Mouse (Mus musculus) adrenal gland, adult 8-10 months (tissue): Measurements from ENCODE around the gene Fam205a4. TPM values are rescaled to one million over a fixed set of nuclear protein-coding genes. Genes with fewer than 3 reads are reported as not detected.
"Not testable (repeated sequence)": the region's sequence is repeated elsewhere in the genome, so short reads cannot be mapped to it uniquely, and the experiment has no call there.

Experiments used
- DNase-seq: peaks from one replicate; pipeline ENCODE4 v3.0.0; 2022
- total RNA-seq, 4 experiments: library from RNA; stranded (reverse); gene quantifications; 2 replicates each; pipeline ENCODE4 v1.2.4; 2022

Gene Fam205a4
- 1 to 10 TPM in 3 of 4 experiments, under 1 TPM in 1; 0.99 to 2.8 (median 1.6) TPM for total RNA-seq

DNA sequence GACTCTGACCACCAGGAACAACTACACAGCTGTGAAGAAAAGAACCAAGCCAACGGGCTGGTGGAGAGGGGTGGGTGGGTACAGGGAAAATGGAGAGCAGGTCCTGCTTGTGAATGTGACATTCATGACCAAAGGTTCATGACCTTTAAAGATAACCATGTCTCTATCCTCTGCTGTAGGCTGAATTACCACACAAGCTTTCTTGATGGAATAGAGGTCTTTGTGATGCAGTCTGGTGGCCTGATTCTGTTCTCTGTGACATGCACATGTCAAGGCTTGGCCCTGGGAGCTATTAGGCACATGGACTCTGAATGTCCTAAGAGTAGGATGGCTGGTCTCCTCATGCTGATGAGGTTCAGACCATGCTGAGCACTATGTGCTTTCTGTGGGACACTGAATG lies at the start of gene Fam205a4:
Fam205a4 (plus strand) TSS at position 301 of the 400 bp plus-strand sequence.
- not testable (repeated sequence) for DNase-seq

DNA sequence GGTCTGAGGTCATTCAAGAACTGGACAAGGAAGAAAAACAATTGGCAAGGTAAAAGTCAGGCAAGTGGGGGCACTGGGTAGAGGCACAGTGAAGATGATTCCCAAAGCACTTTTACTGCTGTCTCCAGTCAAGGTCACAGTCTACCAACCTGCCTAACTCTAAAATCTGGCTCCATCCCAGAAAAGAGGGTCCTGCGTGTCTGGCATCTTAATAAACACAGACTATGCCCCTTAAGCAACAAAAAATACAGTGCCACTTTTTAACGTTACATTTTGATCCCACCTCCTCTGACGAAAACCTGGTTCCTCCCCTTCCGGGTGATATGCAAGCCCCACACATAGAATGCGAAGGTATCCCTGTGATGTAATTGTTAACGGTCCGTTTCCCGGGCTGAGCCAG lies 24.6 kb upstream of the Fam205a4 start, which contains the start of gene Gm20878:
Gm20878 (plus strand) TSS at position 301 of the 400 bp plus-strand sequence.
- not testable (repeated sequence) for DNase-seq

Other genes starting within 250 kb of the Fam205a4 start
- 100 to 1,000 TPM; 113 to 133 (median 119) TPM for gene Dctn3, start 242.9 kb upstream of the Fam205a4 start, total RNA-seq
- gene Arid3c, start 234.9 kb upstream of the Fam205a4 start, total RNA-seq: not detected
- gene Galt, start 210.8 kb upstream of the Fam205a4 start, total RNA-seq: 10 to 100 TPM; 40.1 to 62.7 (median 51.0) TPM
- 10 to 100 TPM; 74.2 to 81.7 (median 78.8) TPM for gene Sigmar1, start 209.9 kb upstream of the Fam205a4 start, total RNA-seq
- gene Ccl27a, start 191.8 kb upstream of the Fam205a4 start, total RNA-seq: 10 to 100 TPM; 37.6 to 56.9 (median 50.7) TPM
- not detected for gene Gm21541, start 62.4 kb upstream of the Fam205a4 start, total RNA-seq
- gene Gm20878, start 24.5 kb upstream of the Fam205a4 start, total RNA-seq: 10 to 100 TPM in 2 of 4 experiments, 1 to 10 TPM in 2; 4.7 to 16.7 (median 10.7) TPM
- 1 to 10 TPM in 3 of 4 experiments, not detected in 1; 1.1 to 1.3 (median 1.2) TPM for gene Gm21093, start 68.7 kb downstream of the Fam205a4 start, total RNA-seq
- gene Gm3893, start 125.1 kb downstream of the Fam205a4 start, total RNA-seq: not detected
- 1 to 10 TPM; 3.2 to 7.2 (median 6.0) TPM for gene Gm13304, start 148.8 kb downstream of the Fam205a4 start, total RNA-seq
- gene Gm13306, start 187.4 kb downstream of the Fam205a4 start, total RNA-seq: 10 to 100 TPM in 1 of 4 experiments, 1 to 10 TPM in 1, not detected in 2; 4.3 to 16.3 TPM
- 1 to 10 TPM in 2 of 4 experiments, under 1 TPM in 2; 0.58 to 2.3 (median 1.4) TPM for gene Gm13305, start 202.5 kb downstream of the Fam205a4 start, total RNA-seq